Mouse (Mus musculus) spleen, adult 2 months (tissue): ENCODE measurements around the gene Styx.

ENCODE experiments used
- CTCF ChIP-seq: fragments of 200-500 bp; IDR thresholded peaks from 2 replicates; pipeline ENCODE4 v1.5.1; 2011; ENCODE audit warnings: mild to moderate bottlenecking, inconsistent platforms; ENCODE audit not compliant: insufficient read depth, insufficient read length, insufficient replicate concordance; ENCODE audit errors: extremely low read depth
- POLR2A ChIP-seq: fragments of 200-500 bp; IDR thresholded peaks from 2 replicates; pipeline ENCODE4 v1.6.1; 2011; ENCODE audit warnings: low read depth, low read length, inconsistent platforms

GRCm38 (mm10) chr14:45451090-45451489 is 100.2 kb downstream of the Styx start:
- TF ChIP-seq CTCF (no peak), POLR2A (no peak)
